ENCODE assay signal across 27 mouse cellular contexts in genomic region chr6:88946442-88946841, GRCm38 (mm10). TPM values are rescaled to one million over a fixed set of nuclear protein-coding genes. Genes with fewer than 3 reads are reported as not detected.
DNase-seq lines count a peak whose midpoint lies in the region; ATAC-seq and TF ChIP-seq lines count a peak whose summit lies in the region.
"Had no signal": no experiment of that assay in that cellular context is flagged by ENCODE, and none has a peak within 500 bp of the region (broad histone marks: within the 10 kb centered on the region; RNA-seq: fewer than 3 reads in every experiment).

No protein-coding gene starts in this region.

- no peak overlapping the region for H3K9ac ChIP-seq in forebrain, embryonic 13.5 days
- no peak overlapping the region for H3K9ac ChIP-seq in forebrain, embryonic 14.5 days (ENCODE audit: low read length)
- no peak overlapping the region for H3K9ac ChIP-seq in heart, postnatal 0 days (replicated peaks; ENCODE audit: low read depth, low read length)
- no peak overlapping the region for H3K9ac ChIP-seq in midbrain, embryonic 14.5 days (replicated peaks; ENCODE audit: low read length)
- H3K9ac ChIP-seq: embryonic facial prominence, embryonic 15.5 days; liver, embryonic 13.5 days; lung, embryonic 14.5 days had no signal

- intact Hi-C loops in heart, postnatal 10 days (cut with DNase I) = no loop called here

- no peak for DNase-seq in forebrain, embryonic 14.5 days (ENCODE audit: low spot score)
- DNase-seq in heart, postnatal 0 days (ENCODE audit: low spot score) = no peak
- DNase-seq in heart, postnatal 10 days = no peak
- DNase-seq in midbrain, embryonic 10.5 days (ENCODE audit: low spot score) = no peak
- no peak for DNase-seq in midbrain, embryonic 14.5 days
- DNase-seq: cerebellum, adult 8-10 months; cerebellum, postnatal 25 days; gastrocnemius, postnatal 10 days; heart, postnatal 36 days; kidney, adult 9 months; kidney, postnatal 10 days; layer of hippocampus, postnatal 36 days; left cerebral cortex, postnatal 4 days; liver, embryonic 13.5 days; lung, embryonic 14.5 days; lung, postnatal 14 days; thymus, adult 18-20 months; thymus, postnatal 36 days had no signal

- TF ChIP-seq CTCF in heart, postnatal 0 days (IDR thresholded peaks at IDR 0.05; ENCODE audit: low read depth) = no peak

- H3K4me3 ChIP-seq in forebrain, embryonic 13.5 days = no peak overlapping the region
- H3K4me3 ChIP-seq in forebrain, embryonic 14.5 days (ENCODE audit: low read depth, low read length) = no peak overlapping the region
- no peak overlapping the region for H3K4me3 ChIP-seq in heart, postnatal 0 days (ENCODE audit: low read depth, low read length)
- H3K4me3 ChIP-seq in midbrain, embryonic 10.5 days = no peak overlapping the region
- H3K4me3 ChIP-seq in midbrain, embryonic 14.5 days (replicated peaks; ENCODE audit: low read depth, low read length) = no peak overlapping the region
- H3K4me3 ChIP-seq: embryonic facial prominence, embryonic 10.5 days; embryonic facial prominence, embryonic 15.5 days; heart, embryonic 10.5 days; liver, embryonic 13.5 days had no signal

- no peak for ATAC-seq in forebrain, embryonic 13.5 days
- ATAC-seq in forebrain, embryonic 14.5 days = no peak
- ATAC-seq in heart, postnatal 0 days (ENCODE audit: insufficient read depth, low read depth) = no peak
- ATAC-seq in midbrain, embryonic 14.5 days (ENCODE audit: low FRiP score, low TSS enrichment) = no peak
- ATAC-seq in megakaryocyte-erythroid progenitor cell, adult 5-6 weeks (replicated peaks; ENCODE audit: low FRiP score, low TSS enrichment, poor library complexity, severe bottlenecking) = 0 out of 2 replicates have a peak, but pooled peaks have one; percentile 21
- ATAC-seq: CD4-positive, CD25-positive, alpha-beta regulatory T cell, adult 4 months; intestine, postnatal 0 days had no signal

- no peak for TF ChIP-seq EP300 in heart, postnatal 0 days (IDR thresholded peaks at IDR 0.05; ENCODE audit: low read depth)

- no peaks in the 10 kb centered on the region for H3K9me3 ChIP-seq in forebrain, embryonic 13.5 days (replicated peaks)
- H3K9me3 ChIP-seq in forebrain, embryonic 14.5 days (replicated peaks; ENCODE audit: control insufficient read depth, low read length) = no peaks in the 10 kb centered on the region
- no peaks in the 10 kb centered on the region for H3K9me3 ChIP-seq in heart, postnatal 0 days (replicated peaks; ENCODE audit: control insufficient read depth, low read length)
- H3K9me3 ChIP-seq in midbrain, embryonic 10.5 days (replicated peaks) = no peaks in the 10 kb centered on the region
- H3K9me3 ChIP-seq in midbrain, embryonic 14.5 days (ENCODE audit: control insufficient read depth, low read length) = no peaks in the 10 kb centered on the region
- H3K9me3 ChIP-seq: embryonic facial prominence, embryonic 10.5 days; embryonic facial prominence, embryonic 15.5 days; heart, embryonic 10.5 days; liver, embryonic 13.5 days had no signal

- H3K27me3 ChIP-seq in forebrain, embryonic 13.5 days = no peaks in the 10 kb centered on the region
- H3K27me3 ChIP-seq in forebrain, embryonic 14.5 days (replicated peaks; ENCODE audit: control insufficient read depth, insufficient read depth, low read length) = no peaks in the 10 kb centered on the region
- H3K27me3 ChIP-seq in heart, postnatal 0 days (ENCODE audit: control insufficient read depth, insufficient read depth, low read length) = no peaks in the 10 kb centered on the region
- 0 out of 2 replicates have a peak, but pooled peaks cover 2% of the 10 kb centered on the region for H3K27me3 ChIP-seq in midbrain, embryonic 10.5 days (ENCODE audit: low read depth, poor library complexity, severe bottlenecking)
- H3K27me3 ChIP-seq in midbrain, embryonic 14.5 days (ENCODE audit: control insufficient read depth, insufficient read depth, low read length) = no peaks in the 10 kb centered on the region
- H3K27me3 ChIP-seq: embryonic facial prominence, embryonic 15.5 days; liver, embryonic 13.5 days had no signal

- H3K36me3 ChIP-seq in forebrain, embryonic 13.5 days (ENCODE audit: poor library complexity, severe bottlenecking) = no peaks in the 10 kb centered on the region
- H3K36me3 ChIP-seq in forebrain, embryonic 14.5 days (ENCODE audit: control insufficient read depth, insufficient read depth, low read length) = no peaks in the 10 kb centered on the region
- H3K36me3 ChIP-seq in heart, postnatal 0 days (replicated peaks; ENCODE audit: control insufficient read depth, insufficient read depth, low read length) = no peaks in the 10 kb centered on the region
- no peaks in the 10 kb centered on the region for H3K36me3 ChIP-seq in midbrain, embryonic 10.5 days
- no peaks in the 10 kb centered on the region for H3K36me3 ChIP-seq in midbrain, embryonic 14.5 days (ENCODE audit: control insufficient read depth, insufficient read depth, low read length)
- H3K36me3 ChIP-seq: embryonic facial prominence, embryonic 10.5 days; embryonic facial prominence, embryonic 15.5 days; heart, embryonic 10.5 days; liver, embryonic 13.5 days had no signal

- WGBS in forebrain, embryonic 13.5 days = 69% methylated on average over 6 of the region's 6 CpGs
- WGBS in forebrain, embryonic 14.5 days = 72% methylated on average over 6 of the region's 6 CpGs
- WGBS in heart, postnatal 0 days = 52% methylated on average over 6 of the region's 6 CpGs
- 90% methylated on average over 6 of the region's 6 CpGs for WGBS in midbrain, embryonic 10.5 days
- WGBS in midbrain, embryonic 14.5 days = 76% methylated on average over 6 of the region's 6 CpGs

- peak overlapping the region; percentile 27; the same call in 1 of the 2 replicates for H3K27ac ChIP-seq in forebrain, embryonic 13.5 days
- H3K27ac ChIP-seq in forebrain, embryonic 14.5 days (ENCODE audit: low read depth, low read length) = no peak overlapping the region
- H3K27ac ChIP-seq in heart, postnatal 0 days (ENCODE audit: low read depth) = peak overlapping the region; percentile 9; the same call in 1 of the 2 replicates
- peak overlapping the region; percentile 46; the same call in 1 of the 2 replicates for H3K27ac ChIP-seq in midbrain, embryonic 10.5 days (replicated peaks)
- H3K27ac ChIP-seq in midbrain, embryonic 14.5 days (replicated peaks; ENCODE audit: low read depth, low read length) = no peak overlapping the region; the same call in 1 of the 2 replicates
- H3K27ac ChIP-seq: embryonic facial prominence, embryonic 10.5 days; embryonic facial prominence, embryonic 15.5 days; heart, embryonic 10.5 days; liver, embryonic 13.5 days; stomach, postnatal 0 days had no signal

- H3K4me2 ChIP-seq in forebrain, embryonic 13.5 days = no peak overlapping the region
- no peak overlapping the region for H3K4me2 ChIP-seq in forebrain, embryonic 14.5 days (ENCODE audit: low read length)
- H3K4me2 ChIP-seq in heart, postnatal 0 days (ENCODE audit: low read depth, low read length) = no peak overlapping the region
- H3K4me2 ChIP-seq in midbrain, embryonic 14.5 days (ENCODE audit: low read length) = no peak overlapping the region
- H3K4me2 ChIP-seq: embryonic facial prominence, embryonic 15.5 days; liver, embryonic 13.5 days; lung, embryonic 14.5 days; midbrain, embryonic 11.5 days had no signal

- peaks cover 32% of the 10 kb centered on the region for H3K4me1 ChIP-seq in forebrain, embryonic 13.5 days
- H3K4me1 ChIP-seq in forebrain, embryonic 14.5 days (ENCODE audit: control insufficient read depth, insufficient read depth, low read length) = peaks cover 24% of the 10 kb centered on the region
- H3K4me1 ChIP-seq in heart, postnatal 0 days (ENCODE audit: control insufficient read depth, insufficient read depth) = peaks cover 13% of the 10 kb centered on the region
- peaks cover 38% of the 10 kb centered on the region for H3K4me1 ChIP-seq in midbrain, embryonic 10.5 days
- H3K4me1 ChIP-seq in midbrain, embryonic 14.5 days (ENCODE audit: control insufficient read depth, insufficient read depth, low read length) = peaks cover 31% of the 10 kb centered on the region
- H3K4me1 ChIP-seq: liver, embryonic 13.5 days had no signal

RNA-seq across cellular contexts. Expression of gene Tpra1, which starts 44.4 kb away (rescaled TPM):
- polyA plus RNA-seq in forebrain, embryonic 13.5 days (2015; fragmentation: Nextera tagmentation; extraction: Ambion mirVana) = 45.4 and 53.9 TPM in 2 replicates
- 32.9 and 41.2 TPM in 2 replicates for polyA plus RNA-seq in forebrain, embryonic 14.5 days (2014; fragmentation: Nextera tagmentation; extraction: Ambion mirVana)
- total RNA-seq in heart, postnatal 0 days (2014; rRNA removed; ENCODE audit: low replicate concordance) = 45.9 and 131 TPM in 2 replicates
- 39.1 and 46.9 TPM in 2 replicates for polyA plus RNA-seq in heart, postnatal 0 days (2015; fragmentation: Nextera tagmentation; extraction: Ambion mirVana)
- total RNA-seq in heart, postnatal 10 days (2021) = 10 to 100 TPM; 31.8 to 34.3 TPM
- polyA plus RNA-seq in midbrain, embryonic 10.5 days (2016; fragmentation: Nextera tagmentation; extraction: Ambion mirVana) = 56.0 and 57.6 TPM in 2 replicates
- 50.0 and 77.0 TPM in 2 replicates for polyA plus RNA-seq in midbrain, embryonic 14.5 days (2014; fragmentation: Nextera tagmentation; extraction: Ambion mirVana)
- 31.4 and 39.7 TPM in 2 replicates for total RNA-seq in megakaryocyte-erythroid progenitor cell, adult 5-6 weeks (2014; fragmentation: Nextera tagmentation)
- total RNA-seq in megakaryocyte-erythroid progenitor cell, adult 5-6 weeks (2017) = 25.6 and 27.6 TPM in 2 replicates

RNA-seq across cellular contexts. Expression of gene Mcm2, which starts 47.9 kb away (rescaled TPM):
- polyA plus RNA-seq in forebrain, embryonic 13.5 days (2015; fragmentation: Nextera tagmentation; extraction: Ambion mirVana) = 133 and 157 TPM in 2 replicates
- 71.1 and 82.8 TPM in 2 replicates for polyA plus RNA-seq in forebrain, embryonic 14.5 days (2014; fragmentation: Nextera tagmentation; extraction: Ambion mirVana)
- total RNA-seq in heart, postnatal 0 days (2014; rRNA removed; ENCODE audit: low replicate concordance) = 38.8 and 49.9 TPM in 2 replicates
- 25.2 and 25.6 TPM in 2 replicates for polyA plus RNA-seq in heart, postnatal 0 days (2015; fragmentation: Nextera tagmentation; extraction: Ambion mirVana)
- 10 to 100 TPM; 36.7 to 48.8 TPM for total RNA-seq in heart, postnatal 10 days (2021)
- polyA plus RNA-seq in midbrain, embryonic 10.5 days (2016; fragmentation: Nextera tagmentation; extraction: Ambion mirVana) = 290 and 301 TPM in 2 replicates
- polyA plus RNA-seq in midbrain, embryonic 14.5 days (2014; fragmentation: Nextera tagmentation; extraction: Ambion mirVana) = 22.2 and 39.0 TPM in 2 replicates
- total RNA-seq in megakaryocyte-erythroid progenitor cell, adult 5-6 weeks (2014; fragmentation: Nextera tagmentation) = 175 and 213 TPM in 2 replicates
- total RNA-seq in megakaryocyte-erythroid progenitor cell, adult 5-6 weeks (2017) = 181 and 236 TPM in 2 replicates

Comparison
In these comparisons a context has a peak if more than half of its experiments do, and no peak if none do; other contexts are left out.
1. H3K27ac ChIP-seq: peak in forebrain, embryonic 13.5 days (single experiment), heart, postnatal 0 days (single experiment) and midbrain, embryonic 10.5 days (single experiment); none in forebrain, embryonic 14.5 days (single experiment) and midbrain, embryonic 14.5 days (single experiment).